Comparison of ENCODE assay signal across 30 mouse cellular contexts in the genomic region with DNA sequence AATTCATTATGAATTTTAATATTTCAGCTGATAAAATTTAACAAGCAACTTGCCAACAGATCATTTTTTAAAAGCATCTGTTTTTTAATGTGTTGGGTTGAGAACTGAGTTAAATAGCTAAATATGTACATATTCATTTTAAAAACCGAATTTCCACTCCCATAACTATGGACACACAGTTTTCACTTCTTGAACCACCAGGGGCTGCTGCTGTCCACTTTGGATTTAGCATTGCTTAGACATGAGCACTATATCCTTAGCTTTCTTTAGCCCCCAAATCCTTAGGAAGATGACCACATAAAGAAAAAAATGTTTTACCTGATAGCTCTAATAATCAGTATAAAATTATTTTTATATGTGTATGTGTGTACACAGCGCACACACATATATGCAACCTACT.
A peak's percentile ranks its signal among the peaks of the same experiment; 100 is the strongest.
DNase-seq lines count a peak whose midpoint lies in the region; ATAC-seq and TF ChIP-seq lines count a peak whose summit lies in the region.
"Had no signal": no experiment of that assay in that cellular context is flagged by ENCODE, and none has a peak within 500 bp of the region (broad histone marks: within the 10 kb centered on the region; RNA-seq: fewer than 3 reads in every experiment).

No protein-coding gene starts in this region.

- no peaks in the 10 kb centered on the region for H3K4me1 ChIP-seq in embryonic facial prominence, embryonic 11.5 days (ENCODE audit: control insufficient read depth, insufficient read depth, low read length)
- no peaks in the 10 kb centered on the region for H3K4me1 ChIP-seq in embryonic facial prominence, embryonic 10.5 days
- no peaks in the 10 kb centered on the region for H3K4me1 ChIP-seq in intestine, postnatal 0 days (replicated peaks; ENCODE audit: control insufficient read depth, insufficient read depth, low read length)
- no peaks in the 10 kb centered on the region for H3K4me1 ChIP-seq in intestine, embryonic 15.5 days (replicated peaks)
- no peaks in the 10 kb centered on the region for H3K4me1 ChIP-seq in midbrain, postnatal 0 days (ENCODE audit: insufficient read depth, low read length)
- no peaks in the 10 kb centered on the region for H3K4me1 ChIP-seq in midbrain, embryonic 15.5 days
- H3K4me1 ChIP-seq in stomach, postnatal 0 days (replicated peaks; ENCODE audit: control insufficient read depth, insufficient read depth), result no peaks in the 10 kb centered on the region
- H3K4me1 ChIP-seq: embryonic facial prominence, embryonic 12.5 days; hindbrain, embryonic 13.5 days; limb, embryonic 10.5 days; limb, embryonic 15.5 days; liver, embryonic 13.5 days; megakaryocyte, embryonic 14.5 days; midbrain, embryonic 12.5 days; neural tube, embryonic 15.5 days had no signal

- ATAC-seq in embryonic facial prominence, embryonic 11.5 days (replicated peaks; ENCODE audit: insufficient number of reproducible peaks, low FRiP score, low TSS enrichment, low read depth), result no peak
- ATAC-seq in intestine, postnatal 0 days, result no peak
- no peak for ATAC-seq in intestine, embryonic 15.5 days
- ATAC-seq in midbrain, postnatal 0 days (ENCODE audit: low FRiP score), result no peak
- ATAC-seq in midbrain, embryonic 15.5 days (replicated peaks), result no peak
- no peak for ATAC-seq in stomach, postnatal 0 days (ENCODE audit: low FRiP score, low TSS enrichment)
- ATAC-seq: CD4-positive, CD25-positive, alpha-beta regulatory T cell, adult 4 months; forebrain, embryonic 14.5 days had no signal

- H3K9me3 ChIP-seq in embryonic facial prominence, embryonic 11.5 days (replicated peaks; ENCODE audit: control insufficient read depth, low read length), result no peaks in the 10 kb centered on the region
- H3K9me3 ChIP-seq in embryonic facial prominence, embryonic 10.5 days, result no peaks in the 10 kb centered on the region
- no peaks in the 10 kb centered on the region for H3K9me3 ChIP-seq in intestine, postnatal 0 days (ENCODE audit: control insufficient read depth)
- H3K9me3 ChIP-seq in intestine, embryonic 15.5 days, result no peaks in the 10 kb centered on the region
- no peaks in the 10 kb centered on the region for H3K9me3 ChIP-seq in midbrain, postnatal 0 days (ENCODE audit: low read length)
- H3K9me3 ChIP-seq in midbrain, embryonic 15.5 days, result no peaks in the 10 kb centered on the region
- no peaks in the 10 kb centered on the region for H3K9me3 ChIP-seq in stomach, postnatal 0 days (ENCODE audit: control insufficient read depth, low read length)
- H3K9me3 ChIP-seq: embryonic facial prominence, embryonic 12.5 days; hindbrain, embryonic 13.5 days; limb, embryonic 10.5 days; limb, embryonic 15.5 days; liver, embryonic 13.5 days; midbrain, embryonic 12.5 days; neural tube, embryonic 15.5 days had no signal

- H3K27me3 ChIP-seq in embryonic facial prominence, embryonic 11.5 days (ENCODE audit: control insufficient read depth, insufficient read depth, low read length), result no peaks in the 10 kb centered on the region
- no peaks in the 10 kb centered on the region for H3K27me3 ChIP-seq in embryonic facial prominence, embryonic 10.5 days (replicated peaks; ENCODE audit: low read depth, poor library complexity, severe bottlenecking)
- no peaks in the 10 kb centered on the region for H3K27me3 ChIP-seq in intestine, postnatal 0 days (replicated peaks; ENCODE audit: control insufficient read depth, insufficient read depth, low read length)
- no peaks in the 10 kb centered on the region for H3K27me3 ChIP-seq in intestine, embryonic 15.5 days (replicated peaks)
- no peaks in the 10 kb centered on the region for H3K27me3 ChIP-seq in midbrain, postnatal 0 days (ENCODE audit: insufficient read depth, low read length)
- H3K27me3 ChIP-seq in midbrain, embryonic 15.5 days (replicated peaks), result no peaks in the 10 kb centered on the region
- no peaks in the 10 kb centered on the region for H3K27me3 ChIP-seq in stomach, postnatal 0 days (ENCODE audit: control insufficient read depth, insufficient read depth, low read length)
- H3K27me3 ChIP-seq: embryonic facial prominence, embryonic 12.5 days; hindbrain, embryonic 13.5 days; limb, embryonic 15.5 days; liver, embryonic 13.5 days; megakaryocyte, embryonic 14.5 days; midbrain, embryonic 12.5 days; neural tube, embryonic 15.5 days had no signal

- no peak overlapping the region for H3K4me2 ChIP-seq in embryonic facial prominence, embryonic 11.5 days (ENCODE audit: low read depth, low read length)
- no peak overlapping the region for H3K4me2 ChIP-seq in intestine, postnatal 0 days (replicated peaks; ENCODE audit: low read depth)
- no peak overlapping the region for H3K4me2 ChIP-seq in intestine, embryonic 15.5 days (replicated peaks)
- H3K4me2 ChIP-seq in midbrain, postnatal 0 days (ENCODE audit: low read depth, low read length, poor library complexity, severe bottlenecking), result no peak overlapping the region
- no peak overlapping the region for H3K4me2 ChIP-seq in midbrain, embryonic 15.5 days
- no peak overlapping the region for H3K4me2 ChIP-seq in stomach, postnatal 0 days (replicated peaks; ENCODE audit: low read depth)
- H3K4me2 ChIP-seq: embryonic facial prominence, embryonic 12.5 days; hindbrain, embryonic 13.5 days; limb, embryonic 15.5 days; liver, embryonic 13.5 days; midbrain, embryonic 12.5 days; neural tube, embryonic 15.5 days had no signal

- TF ChIP-seq CTCF in intestine, postnatal 0 days (IDR thresholded peaks at IDR 0.05; ENCODE audit: low read depth), result peak; percentile 28; the same call in 1 of the 2 replicates
- TF ChIP-seq CTCF in midbrain, postnatal 0 days (IDR thresholded peaks at IDR 0.05), result peak; percentile 57
- TF ChIP-seq CTCF in stomach, postnatal 0 days (IDR thresholded peaks at IDR 0.05; ENCODE audit: low read depth), result peak; percentile 39

- no peak for TF ChIP-seq EP300 in stomach, postnatal 0 days (optimal IDR thresholded peaks at IDR 0.05)

- H3K4me3 ChIP-seq in embryonic facial prominence, embryonic 11.5 days (ENCODE audit: low read depth, low read length), result no peak overlapping the region
- H3K4me3 ChIP-seq in embryonic facial prominence, embryonic 10.5 days, result no peak overlapping the region
- no peak overlapping the region for H3K4me3 ChIP-seq in intestine, postnatal 0 days (ENCODE audit: low read depth, low read length)
- H3K4me3 ChIP-seq in intestine, embryonic 15.5 days (replicated peaks), result no peak overlapping the region
- H3K4me3 ChIP-seq in midbrain, postnatal 0 days (ENCODE audit: low read depth, low read length), result no peak overlapping the region
- no peak overlapping the region for H3K4me3 ChIP-seq in midbrain, embryonic 15.5 days
- H3K4me3 ChIP-seq in stomach, postnatal 0 days (ENCODE audit: low read depth, low read length), result no peak overlapping the region
- H3K4me3 ChIP-seq: embryonic facial prominence, embryonic 12.5 days; gastrocnemius, adult 2 months; hindbrain, embryonic 13.5 days; limb, embryonic 10.5 days; limb, embryonic 15.5 days; liver, embryonic 13.5 days; megakaryocyte, embryonic 14.5 days; midbrain, embryonic 12.5 days; neural tube, embryonic 15.5 days had no signal

- H3K9ac ChIP-seq in embryonic facial prominence, embryonic 11.5 days (replicated peaks; ENCODE audit: low read length), result no peak overlapping the region
- no peak overlapping the region for H3K9ac ChIP-seq in intestine, postnatal 0 days (ENCODE audit: low read depth, low read length)
- no peak overlapping the region for H3K9ac ChIP-seq in intestine, embryonic 15.5 days
- H3K9ac ChIP-seq in midbrain, postnatal 0 days (replicated peaks; ENCODE audit: low read length, poor library complexity, severe bottlenecking), result no peak overlapping the region
- no peak overlapping the region for H3K9ac ChIP-seq in midbrain, embryonic 15.5 days
- no peak overlapping the region for H3K9ac ChIP-seq in stomach, postnatal 0 days (ENCODE audit: low read length)
- H3K9ac ChIP-seq: embryonic facial prominence, embryonic 12.5 days; hindbrain, embryonic 13.5 days; limb, embryonic 15.5 days; liver, embryonic 13.5 days; midbrain, embryonic 12.5 days; neural tube, embryonic 15.5 days had no signal

- no peak overlapping the region for H3K27ac ChIP-seq in embryonic facial prominence, embryonic 11.5 days (replicated peaks; ENCODE audit: low read depth, low read length)
- no peak overlapping the region for H3K27ac ChIP-seq in embryonic facial prominence, embryonic 10.5 days (replicated peaks)
- H3K27ac ChIP-seq in intestine, postnatal 0 days (ENCODE audit: low read depth, low read length), result no peak overlapping the region
- H3K27ac ChIP-seq in intestine, embryonic 15.5 days, result no peak overlapping the region
- H3K27ac ChIP-seq in midbrain, postnatal 0 days (ENCODE audit: low read depth, low read length), result no peak overlapping the region
- no peak overlapping the region for H3K27ac ChIP-seq in midbrain, embryonic 15.5 days
- H3K27ac ChIP-seq in stomach, postnatal 0 days (replicated peaks), result no peak overlapping the region
- H3K27ac ChIP-seq: embryonic facial prominence, embryonic 12.5 days; gastrocnemius, adult 2 months; hindbrain, embryonic 13.5 days; limb, embryonic 10.5 days; limb, embryonic 15.5 days; liver, embryonic 13.5 days; midbrain, embryonic 12.5 days; neural tube, embryonic 15.5 days had no signal

- WGBS in embryonic facial prominence, embryonic 11.5 days, result 87% methylated on average over 2 of the region's 2 CpGs
- 85% methylated on average over 2 of the region's 2 CpGs for WGBS in embryonic facial prominence, embryonic 10.5 days
- 87% methylated on average over 2 of the region's 2 CpGs for WGBS in intestine, postnatal 0 days
- WGBS in intestine, embryonic 15.5 days, result 87% methylated on average over 2 of the region's 2 CpGs
- 84% methylated on average over 2 of the region's 2 CpGs for WGBS in midbrain, postnatal 0 days
- 85% methylated on average over 2 of the region's 2 CpGs for WGBS in midbrain, embryonic 15.5 days
- 76% methylated on average over 2 of the region's 2 CpGs for WGBS in stomach, postnatal 0 days

- DNase-seq in embryonic facial prominence, embryonic 11.5 days (ENCODE audit: low spot score), result peak; percentile 29
- no peak for DNase-seq in embryonic facial prominence, embryonic 10.5 days (ENCODE audit: low spot score)
- DNase-seq in midbrain, postnatal 0 days (ENCODE audit: low spot score), result no peak
- no peak for DNase-seq in stomach, postnatal 0 days (ENCODE audit: low spot score)
- DNase-seq in adrenal gland, adult 18-20 months (ENCODE audit: low spot score in 2 of 2), result no peak
- DNase-seq: adrenal gland, postnatal 14 days; cerebellum, adult 18-20 months; gastrocnemius, adult 2 months; gastrocnemius, postnatal 36 days; heart, adult 18-20 months; heart, postnatal 36 days; kidney, adult 18-20 months; kidney, postnatal 4 days; liver, embryonic 13.5 days; lung, adult 2 months; right cerebral cortex, postnatal 25 days; thymus, adult 18-20 months; thymus, postnatal 25 days had no signal

- H3K36me3 ChIP-seq in embryonic facial prominence, embryonic 11.5 days (replicated peaks; ENCODE audit: control insufficient read depth, insufficient read depth, low read depth, low read length), result no peaks in the 10 kb centered on the region
- no peaks in the 10 kb centered on the region for H3K36me3 ChIP-seq in embryonic facial prominence, embryonic 10.5 days (replicated peaks)
- H3K36me3 ChIP-seq in intestine, postnatal 0 days (ENCODE audit: control insufficient read depth, insufficient read depth), result no peaks in the 10 kb centered on the region
- no peaks in the 10 kb centered on the region for H3K36me3 ChIP-seq in intestine, embryonic 15.5 days
- H3K36me3 ChIP-seq in midbrain, postnatal 0 days (ENCODE audit: insufficient read depth, low read length), result no peaks in the 10 kb centered on the region
- no peaks in the 10 kb centered on the region for H3K36me3 ChIP-seq in midbrain, embryonic 15.5 days (replicated peaks)
- H3K36me3 ChIP-seq in stomach, postnatal 0 days (ENCODE audit: control insufficient read depth, insufficient read depth, low read length), result no peaks in the 10 kb centered on the region
- H3K36me3 ChIP-seq: embryonic facial prominence, embryonic 12.5 days; hindbrain, embryonic 13.5 days; limb, embryonic 10.5 days; limb, embryonic 15.5 days; liver, embryonic 13.5 days; midbrain, embryonic 12.5 days; neural tube, embryonic 15.5 days had no signal
